Mouse (Mus musculus): Measurements from ENCODE around the gene BC030867.

BC030867 gene

GRCm38 (mm10) chr11:102248630-102249230 lies at the start of gene BC030867:
TSS of gene BC030867 (plus strand) at chr11:102248882.
- DNase-seq, result peak; percentile 95

- DNase-seq, result no peak
Measured at GRCm38 (mm10) chr11:102199856-102200255, 48.8 kb upstream of the BC030867 start.

- no peak for DNase-seq
Measured at GRCm38 (mm10) chr11:102201408-102201821, 47.3 kb upstream of the BC030867 start.

GRCm38 (mm10) chr11:102206481-102206880 lies 42.2 kb upstream of the BC030867 start:
- DNase-seq, result no peak

- no peak for DNase-seq
Measured at GRCm38 (mm10) chr11:102207825-102208777, 40.6 kb upstream of the BC030867 start.

GRCm38 (mm10) chr11:102208846-102209245 lies 39.8 kb upstream of the BC030867 start:
- DNase-seq, result no peak

GRCm38 (mm10) chr11:102209742-102210141 lies 38.9 kb upstream of the BC030867 start:
- no peak for DNase-seq

GRCm38 (mm10) chr11:102210185-102210584 lies 38.5 kb upstream of the BC030867 start:
- DNase-seq, result no peak

- no peak for DNase-seq
Measured at GRCm38 (mm10) chr11:102211011-102211410, 37.7 kb upstream of the BC030867 start.

GRCm38 (mm10) chr11:102211936-102212341 lies 36.7 kb upstream of the BC030867 start:
- DNase-seq, result no peak

- no peak for DNase-seq
Measured at GRCm38 (mm10) chr11:102214430-102215156, 34.1 kb upstream of the BC030867 start.

GRCm38 (mm10) chr11:102215511-102215910 lies 33.2 kb upstream of the BC030867 start:
- no peak for DNase-seq

GRCm38 (mm10) chr11:102216056-102216885 lies 32.4 kb upstream of the BC030867 start:
- no peak for DNase-seq

GRCm38 (mm10) chr11:102216886-102217240 lies 31.8 kb upstream of the BC030867 start:
- DNase-seq, result no peak

GRCm38 (mm10) chr11:102217396-102217795 lies 31.3 kb upstream of the BC030867 start:
- no peak for DNase-seq

GRCm38 (mm10) chr11:102217876-102218430 lies 30.7 kb upstream of the BC030867 start:
- DNase-seq, result no peak

GRCm38 (mm10) chr11:102218783-102219182 lies 29.9 kb upstream of the BC030867 start:
- DNase-seq, result peak; percentile 90

- no peak for DNase-seq
Measured at GRCm38 (mm10) chr11:102219247-102219993, 29.3 kb upstream of the BC030867 start.

GRCm38 (mm10) chr11:102219994-102220346 lies 28.7 kb upstream of the BC030867 start:
- no peak for DNase-seq

GRCm38 (mm10) chr11:102220451-102220850 lies 28.2 kb upstream of the BC030867 start:
- DNase-seq, result no peak

GRCm38 (mm10) chr11:102221243-102221953 lies 27.3 kb upstream of the BC030867 start:
- DNase-seq, result no peak
